Mouse (Mus musculus): ENCODE measurements at regions not wholly inside any gene's neighbourhood (a gene's known extent, or its start where the extent isn't known, plus 50 kb on each side); places are given as distances from the start of the nearest gene placed in this dataset.

- H3K27me3 ChIP-seq (ENCODE audit: insufficient read depth, low read length) = no peaks in the 10 kb centered on the region
- no peak for TF ChIP-seq TAL1 (conservative IDR thresholded peaks at IDR 0.05; ENCODE audit: low read depth, low read length)
- no peak for TF ChIP-seq GATA2 (IDR thresholded peaks at IDR 0.05; ENCODE audit: borderline replicate concordance, low read depth, low read length)
- no peak for TF ChIP-seq GATA1 (IDR thresholded peaks at IDR 0.05; ENCODE audit: borderline replicate concordance, low read length)
- no peak for TF ChIP-seq CTCF (IDR thresholded peaks at IDR 0.05; ENCODE audit: low read depth, low read length)
- no peak for TF ChIP-seq POLR2AphosphoS5 (IDR thresholded peaks at IDR 0.05; ENCODE audit: insufficient replicate concordance, low read depth, low read length)
- peaks cover 56% of the 10 kb centered on the region for H3K9me3 ChIP-seq (replicated peaks)
- ATAC-seq (ENCODE audit: extremely low read depth, insufficient number of reproducible peaks, low FRiP score, poor library complexity, severe bottlenecking) (no peak), DNase-seq (ENCODE audit: low spot score) (no peak)
- no peaks in the 10 kb centered on the region for H3K4me1 ChIP-seq (ENCODE audit: insufficient read depth, low read depth, low read length)
- no peak overlapping the region for H3K4me3 ChIP-seq (ENCODE audit: low read depth, low read length)
- H3K36me3 ChIP-seq (replicated peaks) = no peaks in the 10 kb centered on the region
Observed at GRCm38 (mm10) chr7:130064500-130064899, 455.7 kb downstream of the Ate1 start.

- ATAC-seq (ENCODE audit: extremely low read depth, insufficient number of reproducible peaks, low FRiP score, poor library complexity, severe bottlenecking) = no peak
Observed at GRCm38 (mm10) chr7:130068316-130068715, 451.9 kb downstream of the Ate1 start.

GRCm38 (mm10) chr7:130073388-130073787 lies 446.8 kb downstream of the Ate1 start:
- no peaks in the 10 kb centered on the region for H3K4me1 ChIP-seq (ENCODE audit: insufficient read depth, low read depth, low read length)
- TF ChIP-seq POLR2AphosphoS5 (IDR thresholded peaks at IDR 0.05; ENCODE audit: insufficient replicate concordance, low read depth, low read length) (no peak), GATA1 (IDR thresholded peaks at IDR 0.05; ENCODE audit: borderline replicate concordance, low read length) (no peak), TAL1 (conservative IDR thresholded peaks at IDR 0.05; ENCODE audit: low read depth, low read length) (no peak), CTCF (IDR thresholded peaks at IDR 0.05; ENCODE audit: low read depth, low read length) (no peak), GATA2 (IDR thresholded peaks at IDR 0.05; ENCODE audit: borderline replicate concordance, low read depth, low read length) (no peak)
- H3K27me3 ChIP-seq (ENCODE audit: insufficient read depth, low read length) = no peaks in the 10 kb centered on the region
- DNase-seq (ENCODE audit: low spot score) = no peak
- no peak for ATAC-seq (ENCODE audit: extremely low read depth, insufficient number of reproducible peaks, low FRiP score, poor library complexity, severe bottlenecking)
- H3K36me3 ChIP-seq (replicated peaks) = no peaks in the 10 kb centered on the region
- no peak overlapping the region for H3K4me3 ChIP-seq (ENCODE audit: low read depth, low read length)
- peaks cover 54% of the 10 kb centered on the region for H3K9me3 ChIP-seq (replicated peaks)

More at GRCm38 (mm10) chr7:130068316-130068715, 451.9 kb downstream of the Ate1 start:
- TF ChIP-seq TAL1 (conservative IDR thresholded peaks at IDR 0.05; ENCODE audit: low read depth, low read length) = no peak
- TF ChIP-seq GATA1 (IDR thresholded peaks at IDR 0.05; ENCODE audit: borderline replicate concordance, low read length) = no peak
- no peak for TF ChIP-seq CTCF (IDR thresholded peaks at IDR 0.05; ENCODE audit: low read depth, low read length)
- TF ChIP-seq POLR2AphosphoS5 (IDR thresholded peaks at IDR 0.05; ENCODE audit: insufficient replicate concordance, low read depth, low read length) = no peak
- no peak for TF ChIP-seq GATA2 (IDR thresholded peaks at IDR 0.05; ENCODE audit: borderline replicate concordance, low read depth, low read length)
- Histone ChIP-seq H3K27me3 (ENCODE audit: insufficient read depth, low read length) (no peaks in the 10 kb centered on the region), H3K4me3 (ENCODE audit: low read depth, low read length) (no peak overlapping the region), H3K4me1 (ENCODE audit: insufficient read depth, low read depth, low read length) (no peaks in the 10 kb centered on the region), H3K36me3 (replicated peaks) (no peaks in the 10 kb centered on the region), H3K9me3 (replicated peaks) (peaks cover 60% of the 10 kb centered on the region)
- DNase-seq (ENCODE audit: low spot score) = no peak

GRCm38 (mm10) chr7:130073890-130074819 lies 446.0 kb downstream of the Ate1 start:
- TF ChIP-seq GATA1 (IDR thresholded peaks at IDR 0.05; ENCODE audit: borderline replicate concordance, low read length) (no peak), TAL1 (conservative IDR thresholded peaks at IDR 0.05; ENCODE audit: low read depth, low read length) (no peak), GATA2 (IDR thresholded peaks at IDR 0.05; ENCODE audit: borderline replicate concordance, low read depth, low read length) (no peak), CTCF (IDR thresholded peaks at IDR 0.05; ENCODE audit: low read depth, low read length) (no peak), POLR2AphosphoS5 (IDR thresholded peaks at IDR 0.05; ENCODE audit: insufficient replicate concordance, low read depth, low read length) (no peak)
- Histone ChIP-seq H3K4me1 (ENCODE audit: insufficient read depth, low read depth, low read length) (no peaks in the 10 kb centered on the region), H3K4me3 (ENCODE audit: low read depth, low read length) (no peak overlapping the region), H3K27me3 (ENCODE audit: insufficient read depth, low read length) (no peaks in the 10 kb centered on the region), H3K9me3 (replicated peaks) (peaks cover 54% of the 10 kb centered on the region), H3K36me3 (replicated peaks) (no peaks in the 10 kb centered on the region)
- ATAC-seq (ENCODE audit: extremely low read depth, insufficient number of reproducible peaks, low FRiP score, poor library complexity, severe bottlenecking) (no peak), DNase-seq (ENCODE audit: low spot score) (no peak)

- no peak overlapping the region for H3K4me3 ChIP-seq (ENCODE audit: low read depth, low read length)
- H3K36me3 ChIP-seq (replicated peaks) = no peaks in the 10 kb centered on the region
- H3K4me1 ChIP-seq (ENCODE audit: insufficient read depth, low read depth, low read length) = no peaks in the 10 kb centered on the region
- ATAC-seq (ENCODE audit: extremely low read depth, insufficient number of reproducible peaks, low FRiP score, poor library complexity, severe bottlenecking) (no peak), DNase-seq (ENCODE audit: low spot score) (no peak)
- H3K9me3 ChIP-seq (replicated peaks) = peaks cover 50% of the 10 kb centered on the region
- no peaks in the 10 kb centered on the region for H3K27me3 ChIP-seq (ENCODE audit: insufficient read depth, low read length)
- TF ChIP-seq POLR2AphosphoS5 (IDR thresholded peaks at IDR 0.05; ENCODE audit: insufficient replicate concordance, low read depth, low read length) (no peak), CTCF (IDR thresholded peaks at IDR 0.05; ENCODE audit: low read depth, low read length) (no peak), GATA1 (IDR thresholded peaks at IDR 0.05; ENCODE audit: borderline replicate concordance, low read length) (no peak), TAL1 (conservative IDR thresholded peaks at IDR 0.05; ENCODE audit: low read depth, low read length) (no peak), GATA2 (IDR thresholded peaks at IDR 0.05; ENCODE audit: borderline replicate concordance, low read depth, low read length) (no peak)
Observed at GRCm38 (mm10) chr7:130082662-130083061, 437.5 kb downstream of the Ate1 start.

- Histone ChIP-seq H3K9me3 (replicated peaks) (peaks cover 60% of the 10 kb centered on the region), H3K4me1 (ENCODE audit: insufficient read depth, low read depth, low read length) (no peaks in the 10 kb centered on the region), H3K27me3 (ENCODE audit: insufficient read depth, low read length) (no peaks in the 10 kb centered on the region), H3K36me3 (replicated peaks) (no peaks in the 10 kb centered on the region), H3K4me3 (ENCODE audit: low read depth, low read length) (no peak overlapping the region)
- DNase-seq (ENCODE audit: low spot score) (no peak), ATAC-seq (ENCODE audit: extremely low read depth, insufficient number of reproducible peaks, low FRiP score, poor library complexity, severe bottlenecking) (no peak)
- no peak for TF ChIP-seq CTCF (IDR thresholded peaks at IDR 0.05; ENCODE audit: low read depth, low read length)
- no peak for TF ChIP-seq POLR2AphosphoS5 (IDR thresholded peaks at IDR 0.05; ENCODE audit: insufficient replicate concordance, low read depth, low read length)
- TF ChIP-seq TAL1 (conservative IDR thresholded peaks at IDR 0.05; ENCODE audit: low read depth, low read length) = no peak
- no peak for TF ChIP-seq GATA1 (IDR thresholded peaks at IDR 0.05; ENCODE audit: borderline replicate concordance, low read length)
- no peak for TF ChIP-seq GATA2 (IDR thresholded peaks at IDR 0.05; ENCODE audit: borderline replicate concordance, low read depth, low read length)
Observed at GRCm38 (mm10) chr7:130085706-130086105, 434.5 kb downstream of the Ate1 start.

All from G1E (cell line).